Mouse (Mus musculus) liver, embryonic 12.5 days (tissue): Measurements from ENCODE around the gene Ipo4. TPM values are rescaled to one million over a fixed set of nuclear protein-coding genes. Genes with fewer than 3 reads are reported as not detected.

Experiments used
- ATAC-seq: fragments of 200-750 bp; cut with Nextera tagmentation; 2 replicates; pipeline ENCODE4 v1.8.0; 2017; ENCODE audit warnings: moderate number of reproducible peaks, mild to moderate bottlenecking, moderate library complexity
- H3K27ac ChIP-seq: fragments of 300-500 bp; sonication (generic); 2 replicates; pipeline ENCODE4 v1.5.1; 2016; ENCODE audit warnings: mild to moderate bottlenecking
- H3K27me3 ChIP-seq: fragments of 300-500 bp; sonication (generic); replicated peaks from 2 replicates; pipeline ENCODE4 v1.6.1; 2016; ENCODE audit warnings: mild to moderate bottlenecking, moderate library complexity
- H3K36me3 ChIP-seq: fragments of 300-500 bp; sonication (generic); 2 replicates; pipeline ENCODE4 v1.6.1; 2016; ENCODE audit warnings: mild to moderate bottlenecking, moderate library complexity
- H3K4me1 ChIP-seq: fragments of 300-500 bp; sonication (generic); 2 replicates; pipeline ENCODE4 v1.6.1; 2016
- H3K4me2 ChIP-seq: fragments of 300-500 bp; sonication (generic); 2 replicates; pipeline ENCODE4 v1.6.1; 2016; ENCODE audit warnings: mild to moderate bottlenecking, moderate library complexity
- H3K4me3 ChIP-seq: fragments of 300-500 bp; sonication (generic); 2 replicates; pipeline ENCODE4 v1.5.1; 2016; ENCODE audit warnings: mild to moderate bottlenecking, moderate library complexity
- H3K9ac ChIP-seq: fragments of 300-500 bp; sonication (generic); 2 replicates; pipeline ENCODE4 v1.6.1; 2016; ENCODE audit warnings: mild to moderate bottlenecking, moderate library complexity
- H3K9me3 ChIP-seq: fragments of 300-500 bp; sonication (generic); replicated peaks from 2 replicates; pipeline ENCODE4 v1.6.1; 2016; ENCODE audit warnings: mild to moderate bottlenecking, moderate library complexity
- WGBS: fragments of 180-500 bp; shearing (Covaris S2); methylation state at CpG from one replicate; pipeline ENCODE4 v1.1.7; 2016; ENCODE audit not compliant: insufficient replicate concordance; 5-methylcytosine and 5-hydroxymethylcytosine counted together
- polyA plus RNA-seq: library from polyadenylated mRNA; unstranded; fragments of >200 nt; fragmentation: Nextera tagmentation; extraction: Ambion mirVana; gene quantifications from 2 replicates; pipeline ENCODE4 v1.2.1, GENCODE M21; 2016

Gene Ipo4
- polyA plus RNA-seq, 1 experiment from 2014 or later = 46.0 TPM

- 92% methylated on average over 21 of the region's 21 CpGs for WGBS
- Histone ChIP-seq H3K4me3 (no peak overlapping the region), H3K9ac (no peak overlapping the region), H3K4me2 (no peak overlapping the region), H3K27me3 (no peaks in the 10 kb centered on the region), H3K9me3 (no peaks in the 10 kb centered on the region), H3K27ac (no peak overlapping the region), H3K4me1 (peaks cover 21% of the 10 kb centered on the region), H3K36me3 (peaks cover 96% of the 10 kb centered on the region)
- ATAC-seq = no peak
Measured at GRCm38 (mm10) chr14:55598521-55599390, 37.0 kb downstream of the Ipo4 start.

- Histone ChIP-seq H3K4me2 (no peak overlapping the region), H3K27me3 (no peaks in the 10 kb centered on the region), H3K27ac (0 out of 2 replicates have a peak overlapping the region, but pooled peaks have one; percentile 12), H3K9me3 (no peaks in the 10 kb centered on the region), H3K9ac (no peak overlapping the region), H3K36me3 (peaks cover 76% of the 10 kb centered on the region), H3K4me1 (peaks cover 24% of the 10 kb centered on the region), H3K4me3 (no peak overlapping the region)
- ATAC-seq = no peak
- WGBS = 87% methylated on average over 13 of the region's 13 CpGs
Measured at GRCm38 (mm10) chr14:55596036-55596690, 39.6 kb downstream of the Ipo4 start.

- Histone ChIP-seq H3K4me1 (peaks cover 52% of the 10 kb centered on the region), H3K9me3 (no peaks in the 10 kb centered on the region), H3K4me3 (peak overlapping the region; percentile 82), H3K27ac (peak overlapping the region; percentile 94), H3K27me3 (no peaks in the 10 kb centered on the region), H3K9ac (peak overlapping the region; percentile 92), H3K36me3 (peaks cover 60% of the 10 kb centered on the region), H3K4me2 (peak overlapping the region; percentile 93)
- ATAC-seq = no peak
- 4% methylated on average over 16 of the region's 16 CpGs for WGBS
Measured at GRCm38 (mm10) chr14:55592226-55592625, 43.5 kb downstream of the Ipo4 start.

GRCm38 (mm10) chr14:55591331-55591891 lies 44.3 kb downstream of the Ipo4 start, which contains the start of gene Rnf31:
Gene Rnf31, plus strand, starts transcription at chr14:55591708.
- peak within 1 kb of the TSS; percentile 82 for H3K4me3 ChIP-seq
- peak within 1 kb of the TSS; percentile 92 for H3K9ac ChIP-seq
- H3K4me1 ChIP-seq = peaks cover 60% of the 10 kb centered on the region
- under 1% methylated on average over 33 of the region's 33 CpGs for WGBS
- ATAC-seq = peak; percentile 91
- H3K4me2 ChIP-seq = peak within 1 kb of the TSS; percentile 93
- no peaks in the 10 kb centered on the region for H3K27me3 ChIP-seq
- H3K36me3 ChIP-seq = peaks cover 57% of the 10 kb centered on the region
- no peaks in the 10 kb centered on the region for H3K9me3 ChIP-seq
- peak within 1 kb of the TSS; percentile 94 for H3K27ac ChIP-seq

- H3K36me3 ChIP-seq = peaks cover 51% of the 10 kb centered on the region
- H3K27me3 ChIP-seq = no peaks in the 10 kb centered on the region
- H3K4me1 ChIP-seq = peaks cover 66% of the 10 kb centered on the region
- under 1% methylated on average over 22 of the region's 22 CpGs for WGBS
- peak within 1 kb of the TSS; percentile 93 for H3K4me2 ChIP-seq
- H3K27ac ChIP-seq = peak within 1 kb of the TSS; percentile 94
- no peaks in the 10 kb centered on the region for H3K9me3 ChIP-seq
- peak; percentile 86 for ATAC-seq
- H3K4me3 ChIP-seq = peak within 1 kb of the TSS; percentile 82
- peak within 1 kb of the TSS; percentile 92 for H3K9ac ChIP-seq
Measured at GRCm38 (mm10) chr14:55590748-55591330, 44.9 kb downstream of the Ipo4 start, which contains the start of gene Psme2. Gene Psme2, minus strand, starts transcription at chr14:55591113.

- H3K27ac ChIP-seq = peak overlapping the region; percentile 94
Measured at GRCm38 (mm10) chr14:55589771-55590448, 45.8 kb downstream of the Ipo4 start.

GRCm38 (mm10) chr14:55589271-55589670 lies 46.5 kb downstream of the Ipo4 start:
- ATAC-seq = no peak
- Histone ChIP-seq H3K4me3 (no peak overlapping the region), H3K4me1 (peaks cover 80% of the 10 kb centered on the region), H3K36me3 (peaks cover 35% of the 10 kb centered on the region), H3K4me2 (peak overlapping the region; percentile 93; the same call in 1 of the 2 replicates), H3K27ac (no peak overlapping the region; the same call in 1 of the 2 replicates), H3K9ac (no peak overlapping the region), H3K27me3 (no peaks in the 10 kb centered on the region), H3K9me3 (no peaks in the 10 kb centered on the region)
- 89% methylated on average over 5 of the region's 5 CpGs for WGBS

More at GRCm38 (mm10) chr14:55589771-55590448, 45.8 kb downstream of the Ipo4 start:
- Histone ChIP-seq H3K36me3 (peaks cover 42% of the 10 kb centered on the region), H3K27me3 (no peaks in the 10 kb centered on the region), H3K4me1 (peaks cover 74% of the 10 kb centered on the region), H3K4me2 (peak overlapping the region; percentile 93), H3K4me3 (peak overlapping the region; percentile 82), H3K9ac (peak overlapping the region; percentile 92), H3K9me3 (no peaks in the 10 kb centered on the region)
- WGBS = 71% methylated on average over 11 of the region's 11 CpGs
- no peak for ATAC-seq

GRCm38 (mm10) chr14:55586149-55586548 lies 49.6 kb downstream of the Ipo4 start:
- 18% methylated on average over 2 of the region's 2 CpGs for WGBS
- peak; percentile 54 for ATAC-seq
- Histone ChIP-seq H3K4me2 (peak overlapping the region; percentile 99), H3K4me1 (peaks cover 80% of the 10 kb centered on the region), H3K27me3 (no peaks in the 10 kb centered on the region), H3K27ac (peak overlapping the region; percentile 97), H3K9me3 (no peaks in the 10 kb centered on the region), H3K4me3 (peak overlapping the region; percentile 80), H3K9ac (peak overlapping the region; percentile 79), H3K36me3 (peaks cover 42% of the 10 kb centered on the region)

GRCm38 (mm10) chr14:55585566-55585960 lies 50.2 kb downstream of the Ipo4 start:
- 17% methylated on average over 6 of the region's 6 CpGs for WGBS
- Histone ChIP-seq H3K27ac (peak overlapping the region; percentile 97), H3K4me1 (peaks cover 80% of the 10 kb centered on the region), H3K9me3 (no peaks in the 10 kb centered on the region), H3K36me3 (peaks cover 48% of the 10 kb centered on the region), H3K4me3 (peak overlapping the region; percentile 80), H3K4me2 (peak overlapping the region; percentile 99), H3K27me3 (no peaks in the 10 kb centered on the region), H3K9ac (peak overlapping the region; percentile 79)
- peak; percentile 68 for ATAC-seq

- peak within 1 kb of the TSS; percentile 80 for H3K4me3 ChIP-seq
- no peaks in the 10 kb centered on the region for H3K27me3 ChIP-seq
- peaks cover 54% of the 10 kb centered on the region for H3K36me3 ChIP-seq
- H3K4me1 ChIP-seq = peaks cover 77% of the 10 kb centered on the region
- 2% methylated on average over 43 of the region's 43 CpGs for WGBS
- peak within 1 kb of the TSS; percentile 97 for H3K27ac ChIP-seq
- peak within 1 kb of the TSS; percentile 79 for H3K9ac ChIP-seq
- ATAC-seq = peak; percentile 95
- H3K9me3 ChIP-seq = no peaks in the 10 kb centered on the region
- H3K4me2 ChIP-seq = peak within 1 kb of the TSS; percentile 99
Measured at GRCm38 (mm10) chr14:55584702-55585565, 50.8 kb downstream of the Ipo4 start, which contains the start of gene Emc9. Gene Emc9, minus strand, starts transcription at chr14:55585302.
